In the genomic region with DNA sequence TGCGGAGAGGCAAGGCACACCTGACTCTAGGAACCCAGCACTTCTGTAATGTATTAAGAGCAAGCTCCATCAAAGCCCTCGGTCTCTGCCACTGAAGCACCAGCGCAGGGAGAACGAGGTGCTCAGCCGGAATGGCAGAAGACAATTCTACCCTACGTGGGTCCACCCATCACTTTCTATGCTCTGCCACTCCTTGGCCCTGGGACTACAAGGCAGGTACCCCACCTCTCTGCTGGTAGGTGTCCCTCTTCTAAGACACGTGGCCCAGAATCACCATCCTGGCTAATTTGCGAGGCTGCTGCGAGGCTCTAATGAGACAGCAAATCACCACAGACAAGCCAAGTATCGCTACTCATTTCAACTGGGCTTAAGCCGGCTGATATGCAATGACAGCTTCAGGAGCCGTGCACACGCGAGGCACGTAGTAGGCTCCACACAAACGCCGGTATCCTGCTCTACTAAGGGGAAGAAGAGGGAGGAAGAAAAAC, we compare ENCODE assay signal across 8 mouse cellular contexts. TPM values are rescaled to one million over a fixed set of nuclear protein-coding genes. Genes with fewer than 3 reads are reported as not detected.
DNase-seq lines count a peak whose midpoint lies in the region; ATAC-seq and TF ChIP-seq lines count a peak whose summit lies in the region.
"Had no signal": no experiment of that assay in that cellular context is flagged by ENCODE, and none has a peak within 500 bp of the region (broad histone marks: within the 10 kb centered on the region; RNA-seq: fewer than 3 reads in every experiment).

No protein-coding gene starts in this region.

- H3K36me3 ChIP-seq in lung, postnatal 0 days (ENCODE audit: insufficient read depth, low read length): no peaks in the 10 kb centered on the region
- no peaks in the 10 kb centered on the region for H3K36me3 ChIP-seq in hindbrain, embryonic 13.5 days
- H3K36me3 ChIP-seq in midbrain, embryonic 11.5 days (ENCODE audit: control insufficient read depth, insufficient read depth, low read length): no peaks in the 10 kb centered on the region

- H3K27me3 ChIP-seq in lung, postnatal 0 days (replicated peaks; ENCODE audit: insufficient read depth, low read length): no peaks in the 10 kb centered on the region
- H3K27me3 ChIP-seq in hindbrain, embryonic 13.5 days: peaks cover 9% of the 10 kb centered on the region; the same call in 1 of the 2 replicates
- no peaks in the 10 kb centered on the region; the same call in 1 of the 2 replicates for H3K27me3 ChIP-seq in midbrain, embryonic 11.5 days (ENCODE audit: control insufficient read depth, insufficient read depth, low read length)

- DNase-seq in lung, postnatal 0 days (ENCODE audit: low spot score): no peak
- DNase-seq in lung, postnatal 25 days (ENCODE audit: low spot score): no peak
- DNase-seq in c-Kit-positive CD71-positive TER-119-positive erythroid progenitor cells, embryonic 14.5 days (ENCODE audit: low spot score): peak; percentile 34
- no peak for DNase-seq in midbrain, embryonic 11.5 days (ENCODE audit: low spot score, missing footprints)
- DNase-seq in left cerebral cortex, postnatal 36 days (ENCODE audit: low spot score in 2 of 2): no peak
- DNase-seq in layer of hippocampus, adult 9-11 months: no peak

- peak overlapping the region; percentile 79 for H3K4me3 ChIP-seq in lung, postnatal 0 days (ENCODE audit: low read depth, low read length)
- H3K4me3 ChIP-seq in hindbrain, embryonic 13.5 days: peak overlapping the region; percentile 69
- H3K4me3 ChIP-seq in midbrain, embryonic 11.5 days (ENCODE audit: low read depth, low read length): peak overlapping the region; percentile 78

- 0 out of 2 replicates have a peak overlapping the region, but pooled peaks have one; percentile 92 for H3K27ac ChIP-seq in lung, postnatal 0 days (ENCODE audit: low read length)
- peak overlapping the region; percentile 82; the same call in 1 of the 2 replicates for H3K27ac ChIP-seq in hindbrain, embryonic 13.5 days
- H3K27ac ChIP-seq in midbrain, embryonic 11.5 days (ENCODE audit: low read depth, low read length): no peak overlapping the region

- peak overlapping the region; percentile 99 for H3K4me2 ChIP-seq in lung, postnatal 0 days (replicated peaks; ENCODE audit: low read depth, low read length)
- peak overlapping the region; percentile 87 for H3K4me2 ChIP-seq in hindbrain, embryonic 13.5 days
- peak overlapping the region; percentile 94 for H3K4me2 ChIP-seq in midbrain, embryonic 11.5 days

- H3K9ac ChIP-seq in lung, postnatal 0 days (replicated peaks; ENCODE audit: low read depth): peak overlapping the region; percentile 54
- H3K9ac ChIP-seq in hindbrain, embryonic 13.5 days: peak overlapping the region; percentile 83
- peak overlapping the region; percentile 78; the same call in 1 of the 2 replicates for H3K9ac ChIP-seq in midbrain, embryonic 11.5 days (ENCODE audit: low read length)

- no peaks in the 10 kb centered on the region for H3K9me3 ChIP-seq in lung, postnatal 0 days (ENCODE audit: low read length)
- H3K9me3 ChIP-seq in hindbrain, embryonic 13.5 days: no peaks in the 10 kb centered on the region
- H3K9me3 ChIP-seq in midbrain, embryonic 11.5 days (ENCODE audit: control insufficient read depth, low read length): no peaks in the 10 kb centered on the region

- ATAC-seq in lung, postnatal 0 days: no peak
- peak; percentile 23; the same call in 1 of the 2 replicates for ATAC-seq in hindbrain, embryonic 13.5 days (ENCODE audit: low FRiP score)
- ATAC-seq in midbrain, embryonic 11.5 days (ENCODE audit: low FRiP score): 0 out of 2 replicates have a peak, but pooled peaks have one; percentile 0

- intact Hi-C loops in left cerebral cortex, postnatal 36 days (cut with DNase I): loop anchor here (5.0 kb wide), 1 partner anchor 72 kb away; no protein-coding TSS in a partner anchor

- TF ChIP-seq EP300 in lung, postnatal 0 days (IDR thresholded peaks at IDR 0.05): no peak

- no peak for TF ChIP-seq CTCF in lung, postnatal 0 days (IDR thresholded peaks at IDR 0.05)

- WGBS in lung, postnatal 0 days: 15% methylated on average over 17 of the region's 17 CpGs
- 4% methylated on average over 17 of the region's 17 CpGs for WGBS in hindbrain, embryonic 13.5 days
- 5% methylated on average over 17 of the region's 17 CpGs for WGBS in midbrain, embryonic 11.5 days

- peaks cover 27% of the 10 kb centered on the region; the same call in 1 of the 2 replicates for H3K4me1 ChIP-seq in lung, postnatal 0 days (ENCODE audit: insufficient read depth, low read depth, low read length)
- peaks cover 53% of the 10 kb centered on the region for H3K4me1 ChIP-seq in hindbrain, embryonic 13.5 days (replicated peaks)
- H3K4me1 ChIP-seq in midbrain, embryonic 11.5 days (ENCODE audit: control insufficient read depth, insufficient read depth, low read length): peaks cover 36% of the 10 kb centered on the region

RNA-seq across cellular contexts. Expression of gene Itpk1, which starts 0.8 kb away (rescaled TPM):
- 9.7 and 10.9 TPM in 2 replicates for polyA plus RNA-seq in lung, postnatal 0 days (2015; fragmentation: Nextera tagmentation; extraction: Ambion mirVana)
- 23.0 and 23.4 TPM in 2 replicates for polyA plus RNA-seq in hindbrain, embryonic 13.5 days (2015; fragmentation: Nextera tagmentation; extraction: Ambion mirVana)
- 11.6 and 14.2 TPM in 2 replicates for polyA plus RNA-seq in midbrain, embryonic 11.5 days (2014; fragmentation: Nextera tagmentation; extraction: Ambion mirVana)
- total RNA-seq in left cerebral cortex, postnatal 36 days (2021): 10 to 100 TPM; 57.6 to 66.4 TPM

RNA-seq across cellular contexts. Expression of gene Moap1, which starts 39.5 kb away (rescaled TPM):
- polyA plus RNA-seq in lung, postnatal 0 days (2015; fragmentation: Nextera tagmentation; extraction: Ambion mirVana): 9.7 and 10.1 TPM in 2 replicates
- polyA plus RNA-seq in hindbrain, embryonic 13.5 days (2015; fragmentation: Nextera tagmentation; extraction: Ambion mirVana): 51.7 and 54.3 TPM in 2 replicates
- polyA plus RNA-seq in midbrain, embryonic 11.5 days (2014; fragmentation: Nextera tagmentation; extraction: Ambion mirVana): 40.8 and 41.4 TPM in 2 replicates
- 10 to 100 TPM; 28.9 to 30.6 TPM for total RNA-seq in left cerebral cortex, postnatal 36 days (2021)

RNA-seq across cellular contexts. Expression of gene Tmem251, which starts 39.6 kb away (rescaled TPM):
- 9.9 and 12.5 TPM in 2 replicates for polyA plus RNA-seq in lung, postnatal 0 days (2015; fragmentation: Nextera tagmentation; extraction: Ambion mirVana)
- 11.5 and 12.2 TPM in 2 replicates for polyA plus RNA-seq in hindbrain, embryonic 13.5 days (2015; fragmentation: Nextera tagmentation; extraction: Ambion mirVana)
- 12.2 and 12.3 TPM in 2 replicates for polyA plus RNA-seq in midbrain, embryonic 11.5 days (2014; fragmentation: Nextera tagmentation; extraction: Ambion mirVana)
- total RNA-seq in left cerebral cortex, postnatal 36 days (2021): 1 to 10 TPM; 5.4 TPM

RNA-seq across cellular contexts. Expression of gene Gm28051, which starts 53.6 kb away (rescaled TPM):
- polyA plus RNA-seq in lung, postnatal 0 days (2015; fragmentation: Nextera tagmentation; extraction: Ambion mirVana): not detected in 2 replicates
- not detected in 2 replicates for polyA plus RNA-seq in hindbrain, embryonic 13.5 days (2015; fragmentation: Nextera tagmentation; extraction: Ambion mirVana)
- polyA plus RNA-seq in midbrain, embryonic 11.5 days (2014; fragmentation: Nextera tagmentation; extraction: Ambion mirVana): not detected in 2 replicates
- not detected for total RNA-seq in left cerebral cortex, postnatal 36 days (2021)
- total RNA-seq: hematopoietic stem cell, adult 5-6 weeks had no signal

RNA-seq across cellular contexts. Expression of gene Gon7, which starts 53.6 kb away (rescaled TPM):
- 15.1 and 17.6 TPM in 2 replicates for polyA plus RNA-seq in lung, postnatal 0 days (2015; fragmentation: Nextera tagmentation; extraction: Ambion mirVana)
- polyA plus RNA-seq in hindbrain, embryonic 13.5 days (2015; fragmentation: Nextera tagmentation; extraction: Ambion mirVana): 53.2 and 55.3 TPM in 2 replicates
- polyA plus RNA-seq in midbrain, embryonic 11.5 days (2014; fragmentation: Nextera tagmentation; extraction: Ambion mirVana): 47.7 and 52.6 TPM in 2 replicates
- 10 to 100 TPM; 12.7 to 14.5 TPM for total RNA-seq in left cerebral cortex, postnatal 36 days (2021)
